In the genomic region with DNA sequence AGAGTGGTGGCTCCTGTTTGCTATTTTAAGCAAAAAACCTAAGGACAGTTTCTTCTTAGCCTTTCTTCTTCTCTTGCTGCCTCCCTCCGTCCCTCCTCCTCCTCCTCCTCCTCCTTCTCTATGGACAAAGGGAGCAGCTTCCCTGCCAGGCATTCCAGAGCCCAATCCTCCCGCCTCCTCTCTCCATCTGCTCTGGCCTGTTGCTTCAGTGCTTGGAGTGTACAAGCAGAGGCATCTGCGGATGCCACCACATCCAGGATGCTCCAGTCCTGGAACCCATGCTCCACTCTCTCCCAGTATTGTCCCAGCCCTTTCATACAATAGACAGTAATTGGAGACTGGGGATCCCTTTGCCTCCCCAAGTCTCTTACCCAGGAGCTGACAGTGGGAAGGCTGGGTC, we compare ENCODE assay signal across 8 mouse cellular contexts. TPM values are rescaled to one million over a fixed set of nuclear protein-coding genes. Genes with fewer than 3 reads are reported as not detected.
DNase-seq lines count a peak whose midpoint lies in the region; ATAC-seq lines count a peak whose summit lies in the region.

No protein-coding gene starts in this region.

- H3K9ac ChIP-seq in hindbrain, embryonic 12.5 days = peak overlapping the region; percentile 91
- H3K9ac ChIP-seq in liver, embryonic 12.5 days = no peak overlapping the region
- peak overlapping the region; percentile 95 for H3K9ac ChIP-seq in neural tube, embryonic 14.5 days (replicated peaks; ENCODE audit: low read depth, low read length)

- 2% methylated on average over 3 of the region's 3 CpGs for WGBS in hindbrain, embryonic 12.5 days
- WGBS in liver, embryonic 12.5 days (ENCODE audit: insufficient replicate concordance) = 22% methylated on average over 3 of the region's 3 CpGs
- WGBS in neural tube, embryonic 14.5 days = 6% methylated on average over 3 of the region's 3 CpGs

- peaks cover 3% of the 10 kb centered on the region; the same call in 1 of the 2 replicates for H3K4me1 ChIP-seq in brown adipose tissue, adult 24 weeks (ENCODE audit: control insufficient read depth, insufficient read depth, insufficient read length, low read length)
- H3K4me1 ChIP-seq in hindbrain, embryonic 12.5 days = peaks cover 34% of the 10 kb centered on the region
- H3K4me1 ChIP-seq in liver, embryonic 12.5 days = peaks cover 18% of the 10 kb centered on the region
- H3K4me1 ChIP-seq in neural tube, embryonic 14.5 days (ENCODE audit: control insufficient read depth, insufficient read depth, low read length) = peaks cover 13% of the 10 kb centered on the region; the same call in 1 of the 2 replicates

- ATAC-seq in hindbrain, embryonic 12.5 days (ENCODE audit: low FRiP score) = peak; percentile 29
- no peak for ATAC-seq in liver, embryonic 12.5 days
- ATAC-seq in neural tube, embryonic 14.5 days (ENCODE audit: low read depth) = peak; percentile 22

- H3K9me3 ChIP-seq in hindbrain, embryonic 12.5 days (replicated peaks) = no peaks in the 10 kb centered on the region
- H3K9me3 ChIP-seq in liver, embryonic 12.5 days (replicated peaks) = no peaks in the 10 kb centered on the region
- no peaks in the 10 kb centered on the region for H3K9me3 ChIP-seq in neural tube, embryonic 14.5 days (ENCODE audit: control insufficient read depth, low read length)

- H3K27ac ChIP-seq in brown adipose tissue, adult 24 weeks (replicated peaks; ENCODE audit: low read depth, low read length) = peak overlapping the region; percentile 23
- H3K27ac ChIP-seq in hindbrain, embryonic 12.5 days = peak overlapping the region; percentile 94
- H3K27ac ChIP-seq in liver, embryonic 12.5 days = no peak overlapping the region
- H3K27ac ChIP-seq in neural tube, embryonic 14.5 days (ENCODE audit: low read depth, low read length) = peak overlapping the region; percentile 95

- H3K4me2 ChIP-seq in hindbrain, embryonic 12.5 days (replicated peaks) = peak overlapping the region; percentile 64
- peak overlapping the region; percentile 77 for H3K4me2 ChIP-seq in liver, embryonic 12.5 days
- H3K4me2 ChIP-seq in neural tube, embryonic 14.5 days (ENCODE audit: low read depth, low read length) = peak overlapping the region; percentile 70

- no peaks in the 10 kb centered on the region for H3K27me3 ChIP-seq in hindbrain, embryonic 12.5 days
- H3K27me3 ChIP-seq in liver, embryonic 12.5 days (replicated peaks) = peaks cover 43% of the 10 kb centered on the region
- H3K27me3 ChIP-seq in neural tube, embryonic 14.5 days (ENCODE audit: control insufficient read depth, insufficient read depth, low read length) = no peaks in the 10 kb centered on the region

- peak; percentile 87 for DNase-seq in Muller cell, postnatal 12 days (ENCODE audit: inconsistent ontology term)
- peak; percentile 78 to 83 for DNase-seq in frontal cortex, adult 2 months (ENCODE audit: extremely low spot score in 1 of 2, low spot score in 1 of 2)
- DNase-seq in spleen, postnatal 14 days (ENCODE audit: low spot score in 2 of 2) = no peak
- no peak for DNase-seq in ovary, adult 18-20 months (ENCODE audit: low spot score)

- peak overlapping the region; percentile 61 for H3K4me3 ChIP-seq in brown adipose tissue, adult 24 weeks (ENCODE audit: insufficient read depth, low read depth, low read length)
- peak overlapping the region; percentile 82 for H3K4me3 ChIP-seq in hindbrain, embryonic 12.5 days
- peak overlapping the region; percentile 60 for H3K4me3 ChIP-seq in liver, embryonic 12.5 days
- H3K4me3 ChIP-seq in neural tube, embryonic 14.5 days (ENCODE audit: low read depth, low read length) = peak overlapping the region; percentile 92

- peaks cover 3% of the 10 kb centered on the region; the same call in 1 of the 2 replicates for H3K36me3 ChIP-seq in hindbrain, embryonic 12.5 days
- H3K36me3 ChIP-seq in liver, embryonic 12.5 days = no peaks in the 10 kb centered on the region
- no peaks in the 10 kb centered on the region for H3K36me3 ChIP-seq in neural tube, embryonic 14.5 days (ENCODE audit: control insufficient read depth, insufficient read depth, low read length)

RNA-seq across cellular contexts. Expression of gene Dtx4, which starts 1.1 kb away (rescaled TPM):
- polyA plus RNA-seq in brown adipose tissue, adult 24 weeks (2012; ENCODE audit: insufficient read depth, insufficient read length, missing spikeins) = 8.0 and 8.5 TPM in 2 replicates
- 19.2 and 21.1 TPM in 2 replicates for polyA plus RNA-seq in frontal cortex, adult 2 months (2012; rRNA removed)
- 56.7 and 58.6 TPM in 2 replicates for polyA plus RNA-seq in hindbrain, embryonic 12.5 days (2016; fragmentation: Nextera tagmentation; extraction: Ambion mirVana)
- polyA plus RNA-seq in liver, embryonic 12.5 days (2016; fragmentation: Nextera tagmentation; extraction: Ambion mirVana) = 2.7 and 2.9 TPM in 2 replicates
- polyA plus RNA-seq in neural tube, embryonic 14.5 days (2014; fragmentation: Nextera tagmentation; extraction: Ambion mirVana) = 37.7 and 47.6 TPM in 2 replicates

RNA-seq across cellular contexts. Expression of gene Mpeg1, which starts 39.5 kb away (rescaled TPM):
- polyA plus RNA-seq in brown adipose tissue, adult 24 weeks (2012; ENCODE audit: insufficient read depth, insufficient read length, missing spikeins) = 6.3 and 7.9 TPM in 2 replicates
- 8.7 and 12.4 TPM in 2 replicates for polyA plus RNA-seq in frontal cortex, adult 2 months (2012; rRNA removed)
- 0.70 and 0.75 TPM in 2 replicates for polyA plus RNA-seq in hindbrain, embryonic 12.5 days (2016; fragmentation: Nextera tagmentation; extraction: Ambion mirVana)
- 0.63 and 0.76 TPM in 2 replicates for polyA plus RNA-seq in liver, embryonic 12.5 days (2016; fragmentation: Nextera tagmentation; extraction: Ambion mirVana)
- polyA plus RNA-seq in neural tube, embryonic 14.5 days (2014; fragmentation: Nextera tagmentation; extraction: Ambion mirVana) = 1.3 and 1.5 TPM in 2 replicates

RNA-seq across cellular contexts. Expression of gene Fam111a, which starts 45.4 kb away (rescaled TPM):
- polyA plus RNA-seq in brown adipose tissue, adult 24 weeks (2012; ENCODE audit: insufficient read depth, insufficient read length, missing spikeins) = 4.5 and 4.8 TPM in 2 replicates
- 1.1 and 1.3 TPM in 2 replicates for polyA plus RNA-seq in frontal cortex, adult 2 months (2012; rRNA removed)
- polyA plus RNA-seq in hindbrain, embryonic 12.5 days (2016; fragmentation: Nextera tagmentation; extraction: Ambion mirVana) = 15.6 and 17.2 TPM in 2 replicates
- polyA plus RNA-seq in liver, embryonic 12.5 days (2016; fragmentation: Nextera tagmentation; extraction: Ambion mirVana) = 34.1 and 35.4 TPM in 2 replicates
- polyA plus RNA-seq in neural tube, embryonic 14.5 days (2014; fragmentation: Nextera tagmentation; extraction: Ambion mirVana) = 5.1 and 7.3 TPM in 2 replicates

Comparison
In these comparisons a context has a peak if more than half of its experiments do, and no peak if none do; other contexts are left out.
1. DNase-seq: peak in Muller cell, postnatal 12 days (single experiment) and frontal cortex, adult 2 months (2 of 2); none in spleen, postnatal 14 days (0 of 2) and ovary, adult 18-20 months (single experiment).
2. Peak in every context shown above with its lines, with median percentiles within 50 percentile points of each other: H3K4me3 ChIP-seq and H3K4me2 ChIP-seq.